Mouse (Mus musculus) lung, adult 2 months (tissue): Measurements from ENCODE around the gene Ccdc136.

Experiments
- CTCF ChIP-seq: fragments of 200-500 bp; IDR thresholded peaks from 2 replicates; pipeline ENCODE4 v1.5.1; 2011; ENCODE audit warnings: mild to moderate bottlenecking, low read length, control low read depth; ENCODE audit not compliant: insufficient read depth
- POLR2A ChIP-seq: fragments of 200-500 bp; IDR thresholded peaks from 2 replicates; pipeline ENCODE4 v1.6.1; 2011; ENCODE audit warnings: low read depth, mild to moderate bottlenecking, control low read depth, low read length, borderline replicate concordance; ENCODE audit errors: extremely low read depth

DNA sequence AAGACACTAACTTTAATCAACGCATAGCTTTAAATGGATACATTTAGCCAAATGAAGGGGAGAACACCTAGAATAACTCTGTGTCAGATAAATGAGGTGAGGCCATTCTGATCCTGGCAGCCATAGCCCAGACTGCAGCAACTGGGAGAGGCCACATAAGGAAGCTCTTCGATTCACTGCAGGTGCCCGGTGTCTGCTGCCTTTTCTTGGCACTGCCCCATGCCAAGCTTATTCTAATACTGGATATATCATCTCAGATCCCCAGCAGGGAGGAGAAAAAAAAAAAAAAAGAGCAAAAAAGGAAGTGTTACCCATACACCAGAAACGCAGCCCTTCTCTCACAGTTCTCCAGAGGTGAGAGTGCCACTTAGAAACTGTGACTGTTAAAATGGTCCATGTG is 18.7 kb upstream of the Ccdc136 start:
- TF ChIP-seq POLR2A (no peak), CTCF (no peak)
